Mouse (Mus musculus) embryonic facial prominence, embryonic 12.5 days (tissue): ENCODE data around the gene Atp8a1. TPM values are rescaled to one million over a fixed set of nuclear protein-coding genes. Genes with fewer than 3 reads are reported as not detected.

ENCODE experiments used
- ATAC-seq: fragments of 200-750 bp; cut with Nextera tagmentation; 2 replicates; pipeline ENCODE4 v1.8.0; 2017; ENCODE audit not compliant: insufficient number of reproducible peaks, insufficient read depth, low FRiP score, low TSS enrichment
- H3K27ac ChIP-seq: fragments of 300-500 bp; sonication (generic); 2 replicates; pipeline ENCODE4 v1.5.1; 2016; ENCODE audit warnings: mild to moderate bottlenecking
- H3K27me3 ChIP-seq: fragments of 300-500 bp; sonication (generic); 2 replicates; pipeline ENCODE4 v1.6.1; 2016; ENCODE audit warnings: mild to moderate bottlenecking, moderate library complexity
- H3K36me3 ChIP-seq: fragments of 300-500 bp; sonication (generic); 2 replicates; pipeline ENCODE4 v1.6.1; 2016; ENCODE audit warnings: mild to moderate bottlenecking
- H3K4me1 ChIP-seq: fragments of 300-500 bp; sonication (generic); 2 replicates; pipeline ENCODE4 v1.6.1; 2016
- H3K4me2 ChIP-seq: fragments of 300-500 bp; sonication (generic); replicated peaks from 2 replicates; pipeline ENCODE4 v1.6.1; 2016; ENCODE audit warnings: mild to moderate bottlenecking, moderate library complexity
- H3K4me3 ChIP-seq: fragments of 300-500 bp; sonication (generic); 2 replicates; pipeline ENCODE4 v1.5.1; 2016; ENCODE audit warnings: mild to moderate bottlenecking
- H3K9ac ChIP-seq: fragments of 300-500 bp; sonication (generic); 2 replicates; pipeline ENCODE4 v1.6.1; 2016; ENCODE audit warnings: mild to moderate bottlenecking, moderate library complexity
- H3K9me3 ChIP-seq: fragments of 300-500 bp; sonication (generic); 2 replicates; pipeline ENCODE4 v1.6.1; 2016; ENCODE audit warnings: mild to moderate bottlenecking, moderate library complexity
- WGBS: fragments of 180-500 bp; shearing (Covaris S2); methylation state at CpG from one replicate; pipeline ENCODE4 v1.1.7; 2016; 5-methylcytosine and 5-hydroxymethylcytosine counted together
- polyA plus RNA-seq: library from polyadenylated mRNA; unstranded; fragments of >200 nt; fragmentation: Nextera tagmentation; extraction: Ambion mirVana; gene quantifications from 2 replicates; pipeline ENCODE4 v1.2.1, GENCODE M21; 2016

The Atp8a1 gene
- polyA plus RNA-seq, 1 experiment from 2014 or later = 11.5 TPM

DNA sequence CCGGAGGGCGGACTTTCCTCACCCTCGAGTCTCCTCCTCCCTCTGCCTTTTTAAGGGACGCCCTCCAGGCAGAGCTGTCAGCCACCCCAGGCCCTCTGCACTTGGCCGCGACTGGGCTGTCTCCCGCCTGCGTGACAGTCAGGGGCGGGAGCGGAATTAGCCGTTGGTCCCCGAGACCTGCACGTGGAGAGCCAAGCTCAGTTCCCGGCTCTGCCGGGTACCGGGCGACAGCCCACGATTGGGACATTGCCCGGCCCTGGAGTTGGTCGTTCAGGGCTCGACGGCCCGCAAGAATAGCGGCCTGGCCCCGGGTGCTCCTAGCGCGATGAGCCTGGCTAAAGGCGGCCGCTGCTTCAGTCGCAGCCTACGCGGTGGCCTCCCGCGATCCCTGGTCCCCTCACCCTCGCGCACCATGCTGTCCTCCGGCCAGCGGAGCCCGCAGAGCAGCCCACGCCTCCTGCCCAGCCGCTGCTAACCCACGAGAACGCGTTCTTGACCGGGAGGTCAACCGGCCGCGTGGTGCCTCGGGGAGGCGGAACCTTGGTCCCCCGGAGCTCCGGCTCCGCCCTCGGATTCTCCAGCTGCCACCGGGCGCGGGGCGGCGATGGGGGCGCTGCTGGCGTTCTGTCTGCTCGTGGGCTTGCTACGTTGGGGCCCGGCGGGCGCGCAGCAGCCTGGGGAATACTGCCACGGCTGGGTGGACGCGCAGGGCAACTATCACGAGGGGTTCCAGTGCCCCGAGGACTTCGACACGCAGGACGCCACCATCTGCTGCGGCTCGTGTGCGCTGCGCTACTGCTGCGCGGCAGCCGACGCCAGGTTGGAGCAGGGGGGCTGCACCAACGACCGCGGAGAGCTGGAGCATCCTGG is 239.2 kb downstream of the Atp8a1 start, which contains the start of gene Shisa3:
Gene Shisa3 (plus strand): TSS at position 79 of the 870 bp plus-strand sequence.
- no peaks in the 10 kb centered on the region for H3K36me3 ChIP-seq
- H3K9me3 ChIP-seq = no peaks in the 10 kb centered on the region
- peak within 1 kb of the TSS; percentile 90 for H3K4me2 ChIP-seq
- H3K9ac ChIP-seq = peak within 1 kb of the TSS; percentile 54
- peak within 1 kb of the TSS; percentile 51 for H3K4me3 ChIP-seq
- H3K4me1 ChIP-seq = peaks cover 18% of the 10 kb centered on the region; the same call in 1 of the 2 replicates
- WGBS = under 1% methylated on average over 86 of the region's 86 CpGs
- H3K27ac ChIP-seq = peak within 1 kb of the TSS; percentile 47; the same call in 1 of the 2 replicates
- peaks cover 58% of the 10 kb centered on the region for H3K27me3 ChIP-seq
- ATAC-seq = peak; percentile 50

DNA sequence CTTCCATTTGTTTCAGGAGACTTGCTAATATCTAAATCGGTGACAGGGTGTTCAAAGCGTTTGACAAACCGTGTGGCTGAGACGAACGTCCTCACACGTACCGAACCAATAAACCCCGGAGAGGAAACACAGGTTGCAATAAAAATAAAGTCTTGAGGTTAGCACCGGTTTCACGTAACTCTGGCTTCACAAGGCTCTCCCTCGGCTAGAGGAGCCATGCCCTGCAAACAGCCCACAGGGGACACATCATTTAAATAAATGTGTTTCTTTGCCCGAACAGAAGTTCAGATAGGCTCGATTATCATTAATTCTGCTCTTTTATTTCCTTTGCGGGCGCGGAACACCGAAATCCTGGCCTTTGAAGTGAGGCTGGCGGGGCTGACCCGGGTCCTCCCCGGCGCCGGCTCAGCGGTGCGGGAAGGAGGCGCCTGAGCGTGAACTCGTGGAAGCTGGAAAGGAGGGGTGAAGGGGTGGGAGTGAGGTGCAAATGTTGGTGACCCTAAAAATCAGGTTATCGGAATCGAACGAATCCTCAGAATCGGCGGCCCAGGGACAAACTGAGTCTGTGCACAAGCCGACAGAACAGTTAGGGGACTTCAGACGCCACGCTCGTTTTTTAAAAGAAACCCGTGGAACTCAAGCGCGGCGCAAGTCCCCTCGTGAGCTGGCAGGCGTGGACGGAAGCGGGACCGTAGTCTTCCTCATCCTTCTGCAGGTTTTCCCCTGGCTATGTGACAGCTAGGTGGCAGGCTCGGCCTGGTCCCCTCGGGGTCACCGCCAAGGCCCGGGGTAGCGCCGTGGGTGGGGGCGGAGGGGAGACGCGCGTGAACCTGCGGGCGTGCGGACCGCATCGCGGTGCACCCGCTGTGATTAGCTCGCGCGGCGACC is 240.1 kb downstream of the Atp8a1 start:
- ATAC-seq = peak; percentile 37; the same call in 1 of the 2 replicates
- H3K9me3 ChIP-seq = no peaks in the 10 kb centered on the region
- no peak overlapping the region for H3K27ac ChIP-seq
- H3K4me2 ChIP-seq = peak overlapping the region; percentile 90
- no peaks in the 10 kb centered on the region for H3K36me3 ChIP-seq
- H3K4me1 ChIP-seq = peaks cover 18% of the 10 kb centered on the region; the same call in 1 of the 2 replicates
- peak overlapping the region; percentile 51 for H3K4me3 ChIP-seq
- H3K27me3 ChIP-seq = peaks cover 55% of the 10 kb centered on the region
- peak overlapping the region; percentile 54; the same call in 1 of the 2 replicates for H3K9ac ChIP-seq
- WGBS = 2% methylated on average over 66 of the region's 66 CpGs

DNA sequence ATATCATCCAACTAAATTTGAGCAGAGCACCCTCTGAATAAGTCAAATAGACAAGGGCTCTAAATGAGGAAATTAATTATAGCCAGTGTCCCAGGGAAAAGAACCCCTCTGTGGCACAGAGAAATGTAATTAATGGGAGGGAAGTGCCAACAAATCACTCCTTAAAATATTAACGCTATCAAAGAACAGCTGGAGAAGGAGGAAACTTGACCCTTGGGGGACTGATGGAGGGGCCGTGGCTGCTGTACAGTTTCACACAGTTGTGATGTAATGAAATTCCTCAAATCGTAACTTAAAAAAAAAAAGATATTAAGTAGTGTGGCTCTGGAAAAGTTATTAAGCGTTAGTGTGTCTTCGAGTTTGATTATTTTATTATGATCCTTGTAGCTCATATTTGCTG is 241.3 kb downstream of the Atp8a1 start:
- Histone ChIP-seq H3K9ac (no peak overlapping the region), H3K4me2 (no peak overlapping the region), H3K4me3 (no peak overlapping the region), H3K36me3 (no peaks in the 10 kb centered on the region), H3K9me3 (no peaks in the 10 kb centered on the region), H3K4me1 (peaks cover 18% of the 10 kb centered on the region; the same call in 1 of the 2 replicates), H3K27ac (no peak overlapping the region), H3K27me3 (peaks cover 49% of the 10 kb centered on the region)
- ATAC-seq = no peak
- WGBS = 34% methylated on average over 5 of the region's 5 CpGs

GRCm38 (mm10) chr5:67599935-67600334 is 247.3 kb downstream of the Atp8a1 start:
- no peak for ATAC-seq
- Histone ChIP-seq H3K4me1 (no peaks in the 10 kb centered on the region), H3K27me3 (peaks cover 3% of the 10 kb centered on the region), H3K27ac (no peak overlapping the region), H3K9me3 (no peaks in the 10 kb centered on the region), H3K4me3 (no peak overlapping the region), H3K4me2 (no peak overlapping the region), H3K36me3 (no peaks in the 10 kb centered on the region), H3K9ac (no peak overlapping the region)
- 90% methylated on average over 9 of the region's 9 CpGs for WGBS

DNA sequence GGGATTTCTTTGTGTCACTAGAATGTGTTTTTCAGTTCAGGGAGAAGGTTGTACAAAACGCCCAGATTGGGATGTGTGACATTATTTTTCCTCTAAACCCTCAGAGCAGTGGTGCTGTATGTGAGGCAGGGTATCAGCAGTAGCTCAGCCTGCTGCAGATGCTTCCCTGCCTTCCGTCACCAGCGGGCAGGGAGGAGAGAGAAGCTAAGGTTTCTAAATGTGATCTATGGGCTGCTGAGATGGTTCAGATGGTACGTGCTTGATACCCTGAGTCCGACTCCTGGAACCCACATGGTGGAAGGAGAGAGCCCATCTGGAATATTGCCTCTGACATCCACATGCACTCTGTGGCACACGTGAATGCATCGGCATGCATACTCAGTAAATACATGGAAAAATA is 251.6 kb downstream of the Atp8a1 start:
- H3K27ac ChIP-seq = no peak overlapping the region
- no peaks in the 10 kb centered on the region for H3K4me1 ChIP-seq
- H3K4me3 ChIP-seq = no peak overlapping the region
- no peak overlapping the region for H3K4me2 ChIP-seq
- no peaks in the 10 kb centered on the region for H3K36me3 ChIP-seq
- H3K9me3 ChIP-seq = no peaks in the 10 kb centered on the region
- 70% methylated on average over 7 of the region's 7 CpGs for WGBS
- ATAC-seq = no peak
- no peaks in the 10 kb centered on the region for H3K27me3 ChIP-seq
- H3K9ac ChIP-seq = no peak overlapping the region

DNA sequence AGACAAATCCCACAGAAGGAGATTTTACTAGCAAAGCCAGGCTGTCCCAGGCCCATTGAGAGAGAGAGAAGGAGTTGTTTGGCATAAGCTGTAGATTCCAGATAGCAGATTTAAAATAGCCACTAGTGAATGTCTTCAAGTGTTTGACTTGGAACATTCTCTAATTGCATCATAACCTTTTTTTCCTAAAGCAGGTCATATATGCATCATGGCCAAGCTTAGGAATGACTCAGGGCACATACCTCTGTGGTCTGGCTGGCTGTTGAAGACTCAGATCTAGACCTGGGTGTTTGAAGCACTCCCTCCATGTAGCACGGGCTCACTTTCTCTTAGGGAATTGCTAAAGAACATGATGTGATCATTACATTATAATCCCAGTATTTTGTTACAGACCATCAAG is 252.2 kb downstream of the Atp8a1 start:
- Histone ChIP-seq H3K36me3 (no peaks in the 10 kb centered on the region), H3K9ac (no peak overlapping the region), H3K4me1 (no peaks in the 10 kb centered on the region), H3K4me3 (no peak overlapping the region), H3K27ac (no peak overlapping the region), H3K27me3 (no peaks in the 10 kb centered on the region), H3K4me2 (no peak overlapping the region), H3K9me3 (no peaks in the 10 kb centered on the region)
- 68% methylated on average over 1 of the region's 1 CpGs for WGBS
- ATAC-seq = no peak

DNA sequence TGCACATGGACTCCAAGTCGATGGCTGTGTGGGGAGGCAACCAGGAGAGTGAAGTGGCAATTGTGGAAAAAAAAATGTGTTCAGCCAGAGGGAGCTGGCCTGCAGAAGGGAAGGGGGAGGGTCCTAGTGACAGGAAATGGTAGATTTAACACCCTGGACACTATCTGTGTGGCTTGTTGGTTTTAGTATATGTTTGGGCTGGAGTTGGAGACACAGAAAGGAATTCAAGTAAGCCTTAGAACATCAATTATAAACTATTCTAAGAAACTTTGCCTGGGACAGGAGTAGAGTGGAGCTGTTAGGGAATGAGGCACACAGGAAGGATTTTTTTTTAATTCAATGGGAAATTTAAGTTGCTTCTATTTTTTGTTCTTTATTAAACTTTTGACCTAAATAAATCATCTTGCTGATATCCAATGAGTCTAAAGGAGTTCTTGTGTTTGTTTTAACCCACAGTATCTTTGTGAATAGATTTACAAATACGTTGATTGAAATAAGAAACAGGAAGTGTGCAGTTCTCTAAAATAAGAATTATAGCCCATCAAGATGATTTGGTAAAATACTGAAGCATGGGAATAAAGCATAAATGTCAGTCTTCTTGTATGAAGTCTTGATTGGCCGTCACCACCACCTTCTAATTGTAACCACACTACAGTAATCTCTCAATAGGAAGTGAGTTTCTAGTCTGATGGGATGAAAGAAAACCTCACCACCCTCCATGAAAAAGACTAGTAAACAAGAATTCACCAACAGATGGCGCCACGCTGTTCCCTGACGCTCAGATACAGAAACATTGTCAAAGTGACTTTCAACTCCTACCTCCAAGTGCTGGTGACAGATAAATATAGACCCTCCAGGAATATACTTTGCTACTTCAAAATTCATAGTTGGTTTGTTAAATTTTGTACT is 267.3 kb downstream of the Atp8a1 start:
- Histone ChIP-seq H3K4me2 (no peak overlapping the region), H3K36me3 (no peaks in the 10 kb centered on the region), H3K4me3 (no peak overlapping the region), H3K4me1 (no peaks in the 10 kb centered on the region), H3K9ac (no peak overlapping the region), H3K27ac (no peak overlapping the region), H3K27me3 (no peaks in the 10 kb centered on the region), H3K9me3 (no peaks in the 10 kb centered on the region)
- WGBS = 50% methylated on average over 6 of the region's 6 CpGs
- no peak for ATAC-seq

GRCm38 (mm10) chr5:67575705-67576104 is 271.5 kb downstream of the Atp8a1 start:
- Histone ChIP-seq H3K27me3 (no peaks in the 10 kb centered on the region), H3K4me3 (no peak overlapping the region), H3K36me3 (no peaks in the 10 kb centered on the region), H3K4me1 (no peaks in the 10 kb centered on the region), H3K9ac (no peak overlapping the region), H3K4me2 (no peak overlapping the region), H3K9me3 (no peaks in the 10 kb centered on the region), H3K27ac (no peak overlapping the region)
- ATAC-seq = no peak
- 90% methylated on average over 2 of the region's 2 CpGs for WGBS

DNA sequence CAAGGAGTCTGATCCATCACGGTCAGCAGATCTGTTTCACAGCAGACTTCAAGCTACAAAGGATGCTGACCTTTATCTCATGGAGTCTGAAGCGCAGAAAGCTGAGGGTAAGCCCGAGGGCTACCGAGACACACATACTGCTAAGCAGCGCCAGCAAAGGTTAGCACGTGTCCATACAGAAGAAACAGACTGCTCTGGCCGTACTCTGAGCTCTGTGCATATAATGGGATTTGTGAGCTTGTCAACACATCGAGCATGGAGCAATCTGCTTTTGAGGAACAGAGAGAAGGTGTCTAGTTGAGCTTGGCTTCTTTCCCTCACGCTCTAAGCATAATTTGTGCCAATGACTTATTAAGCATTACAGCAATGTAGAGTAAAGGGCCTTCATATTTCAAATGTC is 273.2 kb downstream of the Atp8a1 start:
- Histone ChIP-seq H3K9me3 (no peaks in the 10 kb centered on the region), H3K4me1 (no peaks in the 10 kb centered on the region), H3K4me3 (no peak overlapping the region), H3K9ac (no peak overlapping the region), H3K36me3 (no peaks in the 10 kb centered on the region), H3K27ac (no peak overlapping the region), H3K27me3 (no peaks in the 10 kb centered on the region), H3K4me2 (no peak overlapping the region)
- 91% methylated on average over 9 of the region's 9 CpGs for WGBS
- ATAC-seq = no peak

- Histone ChIP-seq H3K4me1 (no peaks in the 10 kb centered on the region), H3K36me3 (no peaks in the 10 kb centered on the region), H3K9ac (no peak overlapping the region), H3K27me3 (no peaks in the 10 kb centered on the region), H3K27ac (no peak overlapping the region), H3K4me2 (no peak overlapping the region), H3K9me3 (no peaks in the 10 kb centered on the region), H3K4me3 (no peak overlapping the region)
- 74% methylated on average over 6 of the region's 6 CpGs for WGBS
- ATAC-seq = no peak
These were observed 274.6 kb downstream of the Atp8a1 start for GRCm38 (mm10) chr5:67572552-67573155.
